Mouse (Mus musculus): ENCODE data around the gene Olfr1437.
"Not testable (repeated sequence)": the region's sequence is repeated elsewhere in the genome, so short reads cannot be mapped to it uniquely, and the experiment has no call there.

The Olfr1437 gene

DNA sequence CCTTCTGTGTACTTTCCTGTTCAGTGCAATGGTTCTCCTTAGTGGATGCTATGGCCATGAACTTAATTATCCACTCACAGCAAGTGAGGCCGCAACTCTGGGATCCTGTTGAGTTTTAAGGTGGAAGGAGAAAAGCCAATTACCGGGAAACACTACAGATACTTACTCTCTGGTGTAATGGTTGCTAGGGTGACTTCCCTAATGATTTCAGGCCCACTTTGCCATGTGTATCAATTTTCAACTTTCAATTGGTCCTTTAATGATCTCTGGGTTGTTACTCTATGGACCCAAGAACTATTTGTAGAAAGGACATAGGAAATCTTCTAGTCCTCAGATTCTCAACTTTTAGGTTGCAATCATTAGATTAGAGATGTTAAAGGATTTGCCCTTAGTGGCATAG is at the start of gene Olfr1437:
Olfr1437 (minus strand) TSS at position 101 of the 400 bp plus-strand sequence.
- no peak for DNase-seq (ENCODE audit: low spot score in 2 of 2)

DNA sequence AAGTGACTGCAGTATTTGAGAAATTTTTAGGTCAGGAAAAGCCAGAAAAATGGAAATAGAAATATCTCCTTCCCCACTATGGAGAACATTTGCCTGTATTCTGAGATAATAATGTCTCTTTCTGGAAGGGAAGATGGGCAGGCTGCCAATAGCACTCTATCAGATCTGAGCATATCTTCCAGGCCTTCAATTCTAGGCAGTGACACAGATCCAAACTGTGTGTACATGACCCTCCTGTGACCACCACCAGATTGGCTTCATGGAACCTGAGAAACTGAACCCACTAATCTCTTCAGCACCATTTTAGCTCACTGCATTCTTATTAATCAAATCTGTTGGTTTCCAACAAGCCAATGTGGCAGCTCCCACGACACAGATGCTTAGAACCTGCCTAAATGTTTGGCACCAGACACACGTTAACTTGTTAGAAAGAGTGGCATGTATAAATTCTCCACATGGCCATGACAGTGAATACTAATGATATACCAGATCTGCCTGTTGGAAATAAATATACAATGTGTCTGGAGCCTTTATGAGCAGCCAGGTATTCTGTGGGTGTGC is 49.6 kb upstream of the Olfr1437 start:
- DNase-seq (ENCODE audit: low spot score in 2 of 2): no peak

DNA sequence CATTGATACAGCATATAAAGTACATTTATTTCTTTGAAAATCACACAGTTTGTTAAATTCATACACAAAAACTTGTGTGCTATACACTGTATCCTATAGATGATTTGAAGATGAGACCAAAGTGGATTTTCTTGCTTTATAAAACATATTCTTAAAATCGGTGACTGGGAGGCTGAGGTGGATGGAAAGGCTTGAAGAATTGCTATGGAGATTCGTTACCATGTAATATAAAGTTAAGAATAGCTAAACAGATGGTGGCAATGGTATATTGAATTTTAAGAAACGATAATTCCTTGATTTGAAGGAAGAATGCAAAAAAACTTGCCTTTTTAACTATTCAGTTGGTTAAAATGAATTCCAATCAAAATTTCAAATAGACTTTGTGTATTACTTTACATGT is 48.1 kb upstream of the Olfr1437 start:
- DNase-seq (ENCODE audit: low spot score in 2 of 2): no peak

DNA sequence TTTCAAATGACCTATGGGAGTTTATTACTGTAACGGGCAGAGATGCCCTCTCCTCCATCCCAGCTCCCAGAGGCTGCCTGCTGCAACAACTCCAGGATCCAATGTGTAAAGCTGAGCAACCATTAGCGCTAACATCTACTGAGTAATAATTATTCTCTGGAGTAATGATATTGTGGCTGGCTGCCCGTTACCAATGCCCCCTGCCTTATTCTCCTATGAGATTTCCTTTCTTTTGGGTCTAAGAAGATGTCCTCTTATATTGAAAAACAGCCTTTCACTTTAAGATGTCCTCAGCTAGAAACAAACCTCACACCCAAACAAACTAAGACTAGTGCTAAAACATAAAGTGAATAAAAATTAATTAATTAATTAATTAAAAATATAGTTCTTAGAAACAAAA is 10.9 kb upstream of the Olfr1437 start, which contains the start of gene Olfr1438-ps1:
Olfr1438-ps1 (minus strand) TSS at position 101 of the 400 bp plus-strand sequence.
- no peak for DNase-seq (ENCODE audit: low spot score in 2 of 2)

DNA sequence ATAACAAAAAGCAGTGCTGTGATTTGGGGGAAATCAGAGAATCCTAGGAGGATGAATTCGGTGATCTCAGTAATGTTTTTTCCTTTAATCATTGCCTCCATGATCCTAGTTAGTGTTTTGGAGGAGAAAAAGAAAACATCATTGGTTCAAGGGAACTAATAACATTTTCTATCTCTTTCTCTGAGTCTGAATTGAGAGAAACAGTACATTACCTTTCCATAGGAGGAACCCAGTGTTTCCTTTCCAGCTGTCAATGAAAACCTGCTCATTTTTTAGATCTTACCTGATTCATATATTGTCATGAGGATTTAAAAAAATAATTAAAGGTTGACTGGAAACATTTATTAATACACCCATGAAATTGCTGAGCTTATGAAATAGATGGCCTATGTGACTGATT is 25.9 kb downstream of the Olfr1437 start, which contains the start of gene Olfr1436:
Olfr1436 (minus strand) TSS at position 101 of the 400 bp plus-strand sequence.
- not testable (repeated sequence) for DNase-seq (ENCODE audit: low spot score in 2 of 2)

DNA sequence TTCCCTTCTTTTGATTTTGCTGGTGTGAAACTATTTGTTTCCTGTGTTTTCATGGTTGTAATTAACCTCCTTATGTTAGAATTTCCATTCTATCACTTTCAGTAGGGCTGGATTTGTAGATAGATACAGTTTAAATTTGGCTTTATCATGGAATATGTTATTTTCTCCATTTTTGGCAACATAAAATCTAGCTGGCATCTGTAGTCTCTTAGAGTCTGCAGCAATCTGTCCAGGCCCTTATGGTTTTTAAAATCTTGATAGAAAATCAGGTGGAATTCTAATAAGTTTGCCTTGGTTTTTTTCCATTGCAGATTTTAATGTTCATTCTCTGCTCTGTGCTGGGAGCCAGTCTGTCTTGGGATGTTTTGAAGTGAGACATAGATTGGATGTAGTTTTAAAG is 31.9 kb downstream of the Olfr1437 start:
- DNase-seq (ENCODE audit: low spot score in 2 of 2): no peak

DNA sequence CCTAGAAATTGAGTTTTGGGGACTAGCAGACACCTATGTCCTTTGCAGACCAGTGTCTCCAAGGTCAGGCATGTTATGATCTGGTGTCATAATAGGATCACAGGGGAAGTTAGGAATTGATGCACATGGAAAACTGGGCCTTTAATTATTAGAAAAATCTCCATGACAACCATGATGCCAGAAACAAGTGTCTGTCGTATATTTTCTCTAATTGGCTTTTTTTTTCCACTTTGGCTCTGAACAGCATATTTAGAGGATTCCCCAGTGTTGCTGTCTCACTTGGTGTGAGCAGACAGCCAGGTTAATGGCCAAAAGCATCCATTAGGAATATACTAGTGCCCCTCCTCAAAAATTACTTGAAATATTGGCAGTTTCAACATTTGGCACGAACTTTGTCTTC is 45.3 kb downstream of the Olfr1437 start, which contains the start of gene Olfr1434:
Olfr1434 (plus strand) TSS at position 301 of the 400 bp plus-strand sequence.
- no peak for DNase-seq (ENCODE audit: low spot score in 2 of 2)
